Mouse (Mus musculus): ENCODE data around the gene Phc3.
"Not testable (repeated sequence)": the region's sequence is repeated elsewhere in the genome, so short reads cannot be mapped to it uniquely, and the experiment has no call there.

DNA sequence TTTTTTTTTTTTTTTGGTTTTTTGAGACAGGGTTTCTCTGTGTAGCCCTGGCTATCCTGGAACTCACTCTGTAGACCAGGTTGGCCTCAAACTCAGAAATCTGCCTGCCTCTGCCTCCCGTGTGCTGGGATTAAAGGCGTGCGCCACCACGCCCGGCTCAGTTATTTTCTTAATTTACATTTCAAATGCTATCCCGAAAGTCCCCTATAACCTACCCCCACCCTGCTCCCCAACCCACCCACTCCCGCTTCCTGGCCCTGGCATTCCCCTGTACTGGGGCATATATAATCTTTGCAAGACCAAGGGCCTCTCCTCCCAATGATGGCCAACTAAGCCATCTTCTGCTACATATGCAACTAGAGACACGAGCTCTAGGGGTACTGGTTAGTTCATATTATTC lies 109.6 kb downstream of the Phc3 start:
- TF ChIP-seq POLR2A (IDR thresholded peaks at IDR 0.05; ENCODE audit: low read depth, low read length); CTCF (conservative IDR thresholded peaks at IDR 0.05; ENCODE audit: insufficient read depth, insufficient read length, low read depth, low read length): not testable (repeated sequence)

Measured in kidney, adult 2 months (tissue).